Mouse (Mus musculus): ENCODE data around the gene Rbp1.

- TF ChIP-seq CTCF (IDR thresholded peaks at IDR 0.05; ENCODE audit: low read depth) (no peak), EP300 (optimal IDR thresholded peaks at IDR 0.05) (no peak)
Observed at GRCm38 (mm10) chr9:98485815-98486214, 63.1 kb downstream of the Rbp1 start, which contains the start of gene Rbp2.

Measured in stomach, postnatal 0 days (tissue).